Mouse (Mus musculus): ENCODE measurements at regions not wholly inside any gene's neighbourhood (a gene's known extent, or its start where the extent isn't known, plus 50 kb on each side); places are given as distances from the start of the nearest gene placed in this dataset.
A peak's percentile ranks its signal among the peaks of the same experiment; 100 is the strongest.

DNA sequence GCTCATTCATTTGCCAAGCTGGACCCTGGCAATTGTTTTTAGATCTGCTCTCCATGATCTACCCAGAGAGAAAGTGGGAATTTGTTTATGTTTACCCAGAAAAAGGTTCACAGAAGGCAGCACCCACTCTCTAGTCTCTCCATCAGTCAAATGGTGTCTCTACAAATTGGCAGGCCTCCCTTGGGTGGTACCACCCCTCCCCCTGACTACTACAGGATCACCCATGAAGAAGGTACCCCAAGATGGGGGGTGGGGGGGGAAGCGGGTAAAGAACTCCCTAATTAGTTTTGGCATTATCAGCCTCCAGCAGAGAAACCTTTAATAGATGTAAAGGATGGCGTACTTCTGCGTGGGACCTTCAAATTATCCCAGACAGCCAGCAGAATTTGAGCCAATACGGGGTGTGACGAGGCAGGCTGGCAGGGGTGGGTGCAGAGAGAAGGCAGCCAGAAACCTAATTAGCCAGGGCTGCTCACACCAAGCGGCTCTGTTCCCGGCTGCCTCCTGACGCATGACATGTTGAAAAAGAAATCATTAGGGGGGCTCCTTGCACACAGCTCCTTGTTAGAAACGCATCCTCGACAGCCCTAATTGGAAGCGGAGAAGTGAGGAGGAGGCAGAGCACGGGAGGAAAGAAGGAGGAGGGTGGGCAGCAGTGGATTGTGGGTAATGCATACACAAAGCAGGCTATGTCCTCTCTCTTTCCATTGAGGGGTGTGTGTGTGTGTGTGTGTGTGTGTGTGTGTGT, 220.7 kb downstream of the Suds3 start:
- H3K4me3 ChIP-seq: no peak overlapping the region
- no peak overlapping the region for H3K27ac ChIP-seq
- no peak for TF ChIP-seq CTCF (IDR thresholded peaks at IDR 0.05)
- DNase-seq (ENCODE audit: extremely low spot score in 1 of 2, low spot score in 2 of 2): peak; percentile 66 to 71
- intact Hi-C loops (cut with DNase I): loop anchor here (2.0 kb wide), 1 partner anchor 142 kb away; no protein-coding TSS in a partner anchor

- TF ChIP-seq CTCF (IDR thresholded peaks at IDR 0.05): peak; percentile 50
- Histone ChIP-seq H3K4me3 (no peak overlapping the region), H3K27ac (no peak overlapping the region)
- intact Hi-C loops (cut with DNase I): loop anchor here (2.0 to 5.0 kb wide), 2 partner anchors 142 to 452 kb away; no protein-coding TSS in a partner anchor
- DNase-seq (ENCODE audit: extremely low spot score in 1 of 2, low spot score in 2 of 2): no peak
Observed at GRCm38 (mm10) chr5:116894575-116894974, 221.3 kb downstream of the Suds3 start.

- no peak overlapping the region for H3K4me3 ChIP-seq
- DNase-seq (ENCODE audit: extremely low spot score in 1 of 2, low spot score in 2 of 2): peak in 1 of 2 experiments; percentile 19
- intact Hi-C loops (cut with DNase I): loop anchor here (5.0 kb wide), 1 partner anchor 451 kb away; no protein-coding TSS in a partner anchor
- no peak overlapping the region for H3K27ac ChIP-seq
- TF ChIP-seq CTCF (IDR thresholded peaks at IDR 0.05): no peak
Observed at GRCm38 (mm10) chr5:116892877-116893276, 223.0 kb downstream of the Suds3 start.

DNA sequence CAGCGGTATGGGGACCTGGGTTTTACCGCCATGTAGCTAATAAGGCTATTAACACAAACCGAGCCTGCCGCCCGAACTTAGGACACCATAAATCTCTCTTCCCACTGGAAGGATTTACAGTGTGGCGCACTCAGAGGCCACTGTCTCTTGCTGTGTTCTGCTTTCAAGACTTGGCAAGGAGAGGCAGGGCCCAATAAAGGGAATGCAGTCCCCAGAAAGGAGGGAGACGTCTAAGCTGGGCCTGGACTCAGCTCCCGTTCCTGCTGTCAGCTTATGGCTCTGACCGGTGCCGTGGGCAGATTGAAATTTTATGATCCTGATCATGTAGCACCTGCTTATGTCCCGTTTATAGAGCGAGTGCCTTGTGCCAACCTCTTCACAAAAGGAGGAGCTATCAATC, 226.7 kb downstream of the Suds3 start:
- intact Hi-C loops (cut with DNase I): no loop called here
- no peak overlapping the region for H3K4me3 ChIP-seq
- H3K27ac ChIP-seq: no peak overlapping the region
- DNase-seq (ENCODE audit: extremely low spot score in 1 of 2, low spot score in 2 of 2): no peak
- TF ChIP-seq CTCF (IDR thresholded peaks at IDR 0.05): no peak

DNA sequence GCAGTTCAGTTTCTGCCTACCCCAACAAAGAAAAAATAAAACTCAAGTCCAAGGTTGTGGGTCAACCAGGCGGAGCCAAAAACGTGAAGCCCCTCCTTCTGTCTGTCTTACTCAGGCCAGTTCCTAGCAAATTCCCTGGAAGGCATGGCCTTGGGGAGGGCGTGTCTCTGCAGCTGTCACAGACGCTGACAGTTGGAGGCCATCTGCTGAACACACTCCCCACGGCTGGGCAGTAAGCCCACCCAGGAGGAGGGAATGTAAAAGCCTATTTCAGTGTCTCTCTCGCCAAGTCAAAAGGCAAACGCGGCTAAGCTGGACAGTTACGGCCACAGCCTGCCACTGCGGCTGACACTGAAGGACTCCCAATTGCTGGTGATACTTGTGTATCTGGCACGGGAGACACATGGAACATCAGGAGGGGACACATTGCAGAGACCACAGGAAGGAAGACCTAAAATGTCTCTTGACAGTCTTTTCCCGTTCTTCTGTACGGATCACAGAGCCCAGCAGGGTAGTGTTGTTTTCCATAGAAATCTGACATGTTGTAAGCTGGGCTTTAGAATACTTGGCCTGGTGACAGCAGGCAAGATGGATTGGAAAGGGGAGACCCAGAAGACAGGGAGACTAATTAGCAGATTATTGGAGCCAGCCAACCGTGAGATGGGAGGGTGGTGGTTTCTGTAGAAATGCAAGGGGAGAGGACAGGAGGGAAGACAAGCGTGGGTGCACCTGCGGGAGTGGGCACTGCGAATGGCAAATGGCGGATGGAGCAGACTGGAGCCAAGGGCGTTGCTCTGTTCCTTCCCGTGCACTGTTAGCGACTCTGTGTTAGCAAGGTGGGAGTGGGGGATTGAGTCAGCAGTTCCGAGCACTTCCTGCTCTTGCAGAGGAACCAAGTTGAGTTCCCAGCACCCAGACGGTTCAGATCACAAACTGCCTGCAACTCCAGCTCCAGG, 229.5 kb downstream of the Suds3 start:
- intact Hi-C loops (cut with DNase I): no loop called here
- H3K4me3 ChIP-seq: no peak overlapping the region
- TF ChIP-seq CTCF (IDR thresholded peaks at IDR 0.05): no peak
- no peak for DNase-seq (ENCODE audit: extremely low spot score in 1 of 2, low spot score in 2 of 2)
- H3K27ac ChIP-seq: no peak overlapping the region

GRCm38 (mm10) chr5:116879761-116880160, 236.2 kb downstream of the Suds3 start:
- intact Hi-C loops (cut with DNase I): no loop called here
- H3K4me3 ChIP-seq: no peak overlapping the region
- DNase-seq (ENCODE audit: extremely low spot score in 1 of 2, low spot score in 2 of 2): no peak
- TF ChIP-seq CTCF (IDR thresholded peaks at IDR 0.05): no peak
- no peak overlapping the region for H3K27ac ChIP-seq

DNA sequence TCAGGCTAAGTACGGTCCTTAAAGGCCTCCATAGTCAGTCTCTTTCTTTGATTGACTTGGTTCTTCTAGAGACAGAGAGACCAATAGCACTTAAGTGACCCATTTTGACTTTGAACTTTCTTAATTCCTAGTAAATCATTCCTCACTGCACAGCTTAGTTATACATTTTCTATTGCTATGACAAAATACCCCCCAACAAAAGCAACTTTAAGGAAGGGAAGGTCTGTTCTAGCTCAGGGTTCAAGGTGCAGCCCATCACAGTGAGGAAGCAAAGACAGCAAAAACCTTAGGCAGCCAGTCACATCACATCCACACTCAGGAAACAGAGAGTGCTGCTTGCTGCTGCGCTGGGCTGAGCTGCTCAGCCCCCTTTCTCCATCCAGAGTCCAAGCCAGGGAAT, 241.0 kb downstream of the Suds3 start:
- TF ChIP-seq CTCF (IDR thresholded peaks at IDR 0.05): no peak
- Histone ChIP-seq H3K27ac (no peak overlapping the region), H3K4me3 (no peak overlapping the region)
- no peak for DNase-seq (ENCODE audit: extremely low spot score in 1 of 2, low spot score in 2 of 2)
- intact Hi-C loops (cut with DNase I): no loop called here

- no peak overlapping the region for H3K4me3 ChIP-seq
- H3K27ac ChIP-seq: no peak overlapping the region
- peak; percentile 58 for TF ChIP-seq CTCF (IDR thresholded peaks at IDR 0.05)
- no peak for DNase-seq (ENCODE audit: extremely low spot score in 1 of 2, low spot score in 2 of 2)
- intact Hi-C loops (cut with DNase I): loop anchor here (5.0 to 10.0 kb wide), 2 partner anchors 636 to 743 kb away; no protein-coding TSS in a partner anchor
Observed at GRCm38 (mm10) chr5:116868115-116868514, 247.8 kb downstream of the Suds3 start.

DNA sequence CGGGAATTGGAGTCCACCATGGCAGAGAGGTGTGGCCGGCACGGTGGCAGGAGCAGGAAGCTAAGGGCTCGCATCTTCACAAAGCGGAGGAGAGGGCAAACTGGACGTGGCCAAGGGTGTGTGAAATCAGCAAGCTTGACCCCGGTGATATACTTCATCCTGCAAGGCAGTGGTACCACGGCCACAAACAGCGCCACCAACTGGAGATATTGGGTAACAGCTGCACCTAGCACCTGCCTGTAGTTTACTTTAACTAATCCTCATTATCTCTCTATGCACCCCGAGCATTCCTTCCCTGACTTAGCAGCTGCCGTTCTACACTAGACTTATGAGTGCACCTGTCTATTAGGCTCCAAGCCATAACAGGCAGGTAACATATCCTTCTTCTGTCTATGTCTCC, 251.6 kb downstream of the Suds3 start:
- no peak; the same call in 1 of the 2 replicates for TF ChIP-seq CTCF (IDR thresholded peaks at IDR 0.05)
- Histone ChIP-seq H3K27ac (no peak overlapping the region), H3K4me3 (no peak overlapping the region)
- DNase-seq (ENCODE audit: extremely low spot score in 1 of 2, low spot score in 2 of 2): no peak
- intact Hi-C loops (cut with DNase I): loop anchor here (10.0 kb wide), 1 partner anchor 739 kb away; no protein-coding TSS in a partner anchor

DNA sequence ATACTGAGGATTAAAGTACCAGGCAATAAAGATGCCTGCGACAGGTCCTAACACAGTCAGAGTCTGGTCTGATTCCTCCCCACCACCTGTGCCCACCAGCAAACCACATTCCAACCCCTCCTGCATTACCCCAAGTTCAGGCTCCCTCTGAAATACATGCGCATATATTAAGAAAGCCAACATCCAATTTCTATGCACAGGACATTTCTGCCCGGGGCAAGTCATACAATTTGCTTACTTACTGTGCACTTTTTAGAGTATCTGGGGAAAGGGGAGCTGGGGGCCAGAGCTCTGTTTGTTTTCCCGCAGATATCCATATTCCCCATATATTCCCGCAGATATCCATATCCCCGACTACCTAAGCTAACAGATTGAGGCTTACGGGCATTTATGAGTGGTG, 261.1 kb upstream of the Srrm4 start:
- intact Hi-C loops (cut with DNase I): no loop called here
- Histone ChIP-seq H3K27ac (no peak overlapping the region), H3K4me3 (no peak overlapping the region)
- TF ChIP-seq CTCF (IDR thresholded peaks at IDR 0.05): no peak
- no peak for DNase-seq (ENCODE audit: extremely low spot score in 1 of 2, low spot score in 2 of 2)

GRCm38 (mm10) chr5:116831874-116832273, 240.3 kb upstream of the Srrm4 start:
- Histone ChIP-seq H3K27ac (no peak overlapping the region), H3K4me3 (no peak overlapping the region)
- DNase-seq (ENCODE audit: extremely low spot score in 1 of 2, low spot score in 2 of 2): no peak
- TF ChIP-seq CTCF (IDR thresholded peaks at IDR 0.05): peak; percentile 1; the same call in 1 of the 2 replicates
- intact Hi-C loops (cut with DNase I): no loop called here

- no peak for TF ChIP-seq CTCF (IDR thresholded peaks at IDR 0.05)
- Histone ChIP-seq H3K27ac (no peak overlapping the region), H3K4me3 (no peak overlapping the region)
- intact Hi-C loops (cut with DNase I): no loop called here
- no peak for DNase-seq (ENCODE audit: extremely low spot score in 1 of 2, low spot score in 2 of 2)
Observed at GRCm38 (mm10) chr5:116829771-116830170, 238.2 kb upstream of the Srrm4 start.

Measured in left cerebral cortex, adult 2 months (tissue).